Mouse (Mus musculus): Measurements from ENCODE around the gene Ubac2. TPM values are rescaled to one million over a fixed set of nuclear protein-coding genes. Genes with fewer than 3 reads are reported as not detected.
"Not testable (repeated sequence)": the region's sequence is repeated elsewhere in the genome, so short reads cannot be mapped to it uniquely, and the experiment has no call there.

Gene Ubac2
- polyA plus RNA-seq, 1 experiment from 2014 or later, result 58.9 TPM

DNA sequence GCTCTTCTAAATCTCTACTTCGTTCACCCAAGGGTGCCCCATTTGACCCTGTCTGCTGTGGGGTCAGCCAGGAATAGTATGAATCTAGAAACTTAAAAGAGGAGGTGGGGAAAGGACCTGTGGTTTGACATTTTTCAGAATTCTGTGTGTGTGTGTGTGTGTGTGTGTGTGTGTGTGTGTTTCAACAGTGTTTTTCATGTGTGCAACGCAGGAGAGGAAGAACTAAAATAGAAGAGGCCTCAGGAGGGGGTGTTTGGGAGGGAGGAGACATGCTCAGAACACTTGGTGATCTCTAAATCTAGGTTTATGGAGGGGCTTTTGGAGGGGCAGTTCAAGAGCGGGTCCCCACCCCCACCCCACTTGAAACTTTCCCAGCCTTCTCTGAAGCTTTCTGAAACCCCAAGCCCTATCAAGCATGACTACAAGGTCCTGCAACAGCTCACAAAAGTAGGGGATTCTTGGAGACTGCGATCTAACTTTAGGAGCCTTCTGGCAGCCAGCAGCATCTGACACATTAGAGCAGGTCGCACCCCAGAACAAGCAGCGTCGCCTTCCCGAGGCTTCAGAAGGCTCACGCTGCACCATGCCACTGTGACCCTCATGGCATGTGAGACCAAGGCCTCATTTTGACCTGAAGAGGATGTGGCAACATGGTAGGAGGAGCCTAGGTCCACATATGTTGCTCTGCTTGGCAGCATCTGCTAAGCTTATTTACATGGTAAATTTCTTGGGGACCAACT, 174.6 kb downstream of the Ubac2 start:
- Histone ChIP-seq H3K36me3 (no peaks in the 10 kb centered on the region), H3K9ac (replicated peaks) (no peak overlapping the region), H3K27me3 (no peaks in the 10 kb centered on the region), H3K4me2 (replicated peaks) (no peak overlapping the region), H3K4me3 (no peak overlapping the region), H3K4me1 (no peaks in the 10 kb centered on the region), H3K9me3 (no peaks in the 10 kb centered on the region), H3K27ac (replicated peaks) (no peak overlapping the region)
- ATAC-seq (ENCODE audit: low FRiP score, low read depth), result no peak
- 87% methylated on average over 9 of the region's 9 CpGs for WGBS

DNA sequence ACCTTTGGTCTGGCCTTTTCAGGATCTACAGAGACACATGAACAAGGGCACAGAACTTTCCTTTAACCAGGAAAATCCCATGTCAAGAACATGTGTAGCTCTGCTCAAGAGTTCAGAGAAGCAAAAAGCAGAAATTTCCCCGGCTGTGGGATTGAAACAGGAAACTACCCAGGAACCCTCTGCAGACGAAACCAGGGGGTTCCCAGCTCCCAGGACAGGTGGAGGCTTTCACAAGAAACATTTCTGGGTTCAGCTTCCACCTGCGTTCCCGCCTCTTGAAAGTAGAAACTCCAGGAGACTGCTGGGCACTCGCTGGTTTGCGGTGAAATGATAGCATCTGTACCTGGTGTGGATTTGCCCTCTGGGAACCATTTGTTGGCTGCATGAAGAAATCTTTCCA, 178.5 kb downstream of the Ubac2 start:
- WGBS, result 84% methylated on average over 6 of the region's 6 CpGs
- no peak overlapping the region for H3K27ac ChIP-seq (replicated peaks)
- H3K27me3 ChIP-seq, result no peaks in the 10 kb centered on the region

GRCm38 (mm10) chr14:122057941-122058346, 179.5 kb downstream of the Ubac2 start:
- 58% methylated on average over 2 of the region's 2 CpGs for WGBS
- Histone ChIP-seq H3K9ac (replicated peaks) (no peak overlapping the region), H3K27me3 (no peaks in the 10 kb centered on the region), H3K4me3 (no peak overlapping the region), H3K9me3 (no peaks in the 10 kb centered on the region), H3K4me1 (no peaks in the 10 kb centered on the region), H3K4me2 (replicated peaks) (no peak overlapping the region), H3K36me3 (no peaks in the 10 kb centered on the region), H3K27ac (replicated peaks) (no peak overlapping the region)
- ATAC-seq (ENCODE audit: low FRiP score, low read depth), result no peak

More for the DNA sequence above, 178.5 kb downstream of the Ubac2 start:
- no peak overlapping the region for H3K9ac ChIP-seq (replicated peaks)
- H3K4me1 ChIP-seq, result no peaks in the 10 kb centered on the region
- H3K4me3 ChIP-seq, result no peak overlapping the region
- no peaks in the 10 kb centered on the region for H3K9me3 ChIP-seq
- no peaks in the 10 kb centered on the region for H3K36me3 ChIP-seq
- no peak overlapping the region for H3K4me2 ChIP-seq (replicated peaks)
- ATAC-seq (ENCODE audit: low FRiP score, low read depth), result no peak

DNA sequence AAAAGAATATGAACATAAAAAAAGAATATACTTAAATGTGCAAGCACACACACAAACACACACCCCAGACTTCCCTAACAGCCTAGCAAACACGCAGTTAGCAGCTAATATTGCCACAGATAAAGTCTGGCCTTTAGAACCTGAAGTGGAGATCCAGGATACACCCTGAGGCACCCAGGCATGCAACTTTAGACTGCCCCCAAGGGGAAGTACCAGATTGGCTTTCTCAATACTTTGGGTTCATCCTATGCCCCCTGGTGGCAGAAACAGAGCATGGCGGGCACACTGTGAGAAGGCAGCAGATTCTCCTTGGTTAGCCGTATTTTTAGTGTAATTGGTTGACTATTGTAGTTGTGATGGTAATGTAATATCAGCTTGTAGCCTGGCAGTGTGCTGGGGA, 182.2 kb downstream of the Ubac2 start:
- 12% methylated on average over 3 of the region's 3 CpGs for WGBS
- ATAC-seq (ENCODE audit: low FRiP score, low read depth), result 0 out of 2 replicates have a peak, but pooled peaks have one; percentile 11
- Histone ChIP-seq H3K9ac (replicated peaks) (no peak overlapping the region), H3K4me1 (no peaks in the 10 kb centered on the region), H3K4me2 (replicated peaks) (no peak overlapping the region), H3K9me3 (no peaks in the 10 kb centered on the region), H3K27me3 (no peaks in the 10 kb centered on the region), H3K27ac (replicated peaks) (no peak overlapping the region), H3K36me3 (no peaks in the 10 kb centered on the region), H3K4me3 (no peak overlapping the region)

- no peak for ATAC-seq (ENCODE audit: low FRiP score, low read depth)
- no peaks in the 10 kb centered on the region for H3K9me3 ChIP-seq
- no peaks in the 10 kb centered on the region for H3K27me3 ChIP-seq
- H3K36me3 ChIP-seq, result no peaks in the 10 kb centered on the region
- no peak overlapping the region for H3K27ac ChIP-seq (replicated peaks)
- no peak overlapping the region for H3K9ac ChIP-seq (replicated peaks)
- H3K4me2 ChIP-seq (replicated peaks), result no peak overlapping the region
- WGBS, result 91% methylated on average over 6 of the region's 6 CpGs
- H3K4me3 ChIP-seq, result no peak overlapping the region
- H3K4me1 ChIP-seq, result no peaks in the 10 kb centered on the region
Observed at GRCm38 (mm10) chr14:122061376-122061775, 183.0 kb downstream of the Ubac2 start.

GRCm38 (mm10) chr14:122062411-122063090, 184.1 kb downstream of the Ubac2 start:
- Histone ChIP-seq H3K27me3 (no peaks in the 10 kb centered on the region), H3K4me1 (no peaks in the 10 kb centered on the region), H3K27ac (replicated peaks) (no peak overlapping the region), H3K9ac (replicated peaks) (no peak overlapping the region), H3K4me2 (replicated peaks) (no peak overlapping the region), H3K36me3 (no peaks in the 10 kb centered on the region), H3K9me3 (no peaks in the 10 kb centered on the region), H3K4me3 (no peak overlapping the region)
- 74% methylated on average over 10 of the region's 10 CpGs for WGBS
- ATAC-seq (ENCODE audit: low FRiP score, low read depth), result no peak

DNA sequence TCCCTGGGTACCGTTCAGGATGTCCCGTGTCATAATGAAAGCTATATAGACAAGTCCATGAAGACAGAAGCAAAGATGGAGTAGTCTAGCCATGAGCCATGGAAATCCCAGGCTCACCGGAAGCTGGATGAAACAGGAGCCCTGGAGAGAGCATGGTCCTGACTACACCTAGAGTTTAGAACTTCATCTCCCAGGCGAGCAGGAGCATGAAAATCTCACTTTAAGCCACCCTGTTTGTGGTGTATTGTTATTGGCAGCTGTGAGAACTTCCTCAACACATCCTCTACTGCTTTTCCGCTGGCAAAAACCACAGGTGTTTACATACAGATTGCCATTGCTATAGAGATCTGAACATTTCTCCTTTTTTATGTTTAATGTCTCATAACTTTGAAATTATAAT, 185.2 kb downstream of the Ubac2 start:
- no peaks in the 10 kb centered on the region for H3K4me1 ChIP-seq
- H3K27me3 ChIP-seq, result no peaks in the 10 kb centered on the region
- no peak overlapping the region for H3K4me3 ChIP-seq
- 87% methylated on average over 5 of the region's 5 CpGs for WGBS
- no peaks in the 10 kb centered on the region for H3K36me3 ChIP-seq
- no peaks in the 10 kb centered on the region for H3K9me3 ChIP-seq
- no peak overlapping the region for H3K27ac ChIP-seq (replicated peaks)
- H3K4me2 ChIP-seq (replicated peaks), result no peak overlapping the region
- no peak overlapping the region for H3K9ac ChIP-seq (replicated peaks)
- ATAC-seq (ENCODE audit: low FRiP score, low read depth), result no peak

GRCm38 (mm10) chr14:122064519-122064918, 186.1 kb downstream of the Ubac2 start:
- ATAC-seq (ENCODE audit: low FRiP score, low read depth), result no peak
- H3K27ac ChIP-seq (replicated peaks), result no peak overlapping the region
- no peaks in the 10 kb centered on the region for H3K4me1 ChIP-seq
- no peaks in the 10 kb centered on the region for H3K27me3 ChIP-seq
- no peaks in the 10 kb centered on the region for H3K36me3 ChIP-seq
- H3K9ac ChIP-seq (replicated peaks), result no peak overlapping the region
- 8% methylated on average over 2 of the region's 2 CpGs for WGBS
- no peaks in the 10 kb centered on the region for H3K9me3 ChIP-seq
- H3K4me2 ChIP-seq (replicated peaks), result no peak overlapping the region
- H3K4me3 ChIP-seq, result no peak overlapping the region

DNA sequence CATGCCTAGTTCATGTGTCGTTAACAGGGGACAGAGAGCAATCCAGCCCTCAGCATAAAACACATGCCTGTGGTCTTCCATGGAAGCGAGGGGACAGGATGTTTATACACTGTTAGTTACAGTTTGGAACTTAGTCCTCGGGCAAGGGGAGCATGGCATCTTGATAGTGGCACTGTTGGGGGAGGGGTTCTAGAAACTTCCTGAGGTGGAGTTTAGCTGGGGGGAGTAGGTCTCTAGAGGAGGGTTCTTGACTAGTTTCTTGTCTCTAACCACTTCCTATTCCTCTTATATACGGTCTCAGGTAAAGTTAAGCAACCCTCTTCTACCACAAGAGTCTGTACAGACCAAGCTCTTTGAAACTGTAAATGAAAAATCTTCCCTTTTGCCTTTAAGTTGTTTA, 187.8 kb downstream of the Ubac2 start:
- Histone ChIP-seq H3K9me3 (no peaks in the 10 kb centered on the region), H3K4me2 (replicated peaks) (no peak overlapping the region), H3K27me3 (no peaks in the 10 kb centered on the region), H3K36me3 (no peaks in the 10 kb centered on the region), H3K9ac (replicated peaks) (no peak overlapping the region), H3K4me1 (no peaks in the 10 kb centered on the region), H3K27ac (replicated peaks) (no peak overlapping the region), H3K4me3 (no peak overlapping the region)
- ATAC-seq (ENCODE audit: low FRiP score, low read depth), result no peak
- 89% methylated on average over 4 of the region's 4 CpGs for WGBS

- not testable (repeated sequence) for H3K4me3 ChIP-seq; H3K36me3 ChIP-seq; H3K9me3 ChIP-seq; H3K27me3 ChIP-seq; H3K4me2 ChIP-seq (replicated peaks); ATAC-seq (ENCODE audit: low FRiP score, low read depth); H3K9ac ChIP-seq (replicated peaks); H3K4me1 ChIP-seq; H3K27ac ChIP-seq (replicated peaks)
- WGBS, result 47% methylated on average over 3 of the region's 3 CpGs
Observed at GRCm38 (mm10) chr14:122068036-122068435, 189.6 kb downstream of the Ubac2 start.

DNA sequence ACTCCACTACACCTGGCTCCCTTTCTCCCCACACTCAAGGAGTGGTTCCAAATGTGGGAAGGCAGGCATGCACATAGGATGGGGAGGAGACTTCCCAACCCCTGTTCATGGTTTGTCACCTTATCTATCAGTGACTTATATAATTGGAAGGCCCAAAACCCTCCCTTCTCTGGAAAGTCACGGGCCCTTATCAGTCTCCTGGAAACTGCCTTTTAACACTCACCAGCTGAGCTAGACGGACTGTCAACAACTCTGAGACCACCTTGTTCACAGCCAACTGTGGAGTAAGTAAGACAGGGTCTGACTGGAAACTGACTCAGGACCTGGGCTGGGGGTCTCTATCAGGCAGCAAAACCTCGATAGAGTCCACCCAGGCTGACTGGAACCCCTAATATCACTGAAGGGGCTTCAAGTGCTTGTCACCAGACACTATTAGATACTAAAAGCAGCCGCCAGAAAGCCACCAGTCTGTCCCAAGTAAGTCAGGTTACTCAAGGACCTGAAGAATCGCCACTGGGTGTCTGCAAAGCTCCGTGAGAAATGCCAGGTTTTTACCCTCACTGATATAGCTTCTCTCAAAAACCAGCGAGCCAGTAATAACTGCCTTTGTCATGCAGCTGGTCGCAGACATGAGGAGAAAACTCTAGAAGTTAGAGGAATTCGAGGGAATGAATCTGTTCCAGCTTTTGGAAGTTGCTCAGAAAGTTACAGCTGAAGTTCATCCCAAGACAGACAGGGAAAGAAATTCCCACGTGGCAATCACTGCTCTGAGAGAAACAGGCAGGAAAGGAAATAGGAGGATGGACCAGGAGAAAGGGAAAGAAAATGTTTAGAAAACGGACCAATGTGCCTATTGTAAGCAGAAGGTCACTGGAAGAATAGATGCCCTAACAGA, 190.6 kb downstream of the Ubac2 start:
- Histone ChIP-seq H3K27ac (replicated peaks) (no peak overlapping the region), H3K9ac (replicated peaks) (no peak overlapping the region), H3K27me3 (no peaks in the 10 kb centered on the region), H3K4me1 (no peaks in the 10 kb centered on the region), H3K4me3 (no peak overlapping the region), H3K36me3 (no peaks in the 10 kb centered on the region), H3K4me2 (replicated peaks) (no peak overlapping the region), H3K9me3 (no peaks in the 10 kb centered on the region)
- ATAC-seq (ENCODE audit: low FRiP score, low read depth), result no peak
- WGBS, result 70% methylated on average over 11 of the region's 11 CpGs

DNA sequence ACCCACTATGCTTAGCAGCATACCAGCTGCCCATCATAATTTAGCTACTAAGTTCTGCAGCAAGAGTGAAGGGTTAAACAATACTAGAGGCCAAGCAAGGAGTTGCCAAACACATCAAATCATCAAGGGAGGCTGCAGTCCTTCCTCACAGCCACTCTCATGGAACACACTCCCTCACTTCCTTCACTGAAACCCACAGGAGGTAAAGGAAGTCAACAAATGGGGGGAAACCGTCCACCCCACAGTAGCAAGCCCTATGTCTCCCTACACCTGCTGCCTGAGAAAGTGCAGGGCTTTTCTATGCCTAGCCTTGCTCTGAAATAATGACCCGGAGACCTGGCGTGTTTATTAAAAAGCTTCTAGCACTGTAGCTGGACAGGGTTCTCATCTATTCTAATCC, 191.5 kb downstream of the Ubac2 start:
- WGBS, result 83% methylated on average over 3 of the region's 3 CpGs
- H3K9ac ChIP-seq (replicated peaks), result no peak overlapping the region
- no peak overlapping the region for H3K27ac ChIP-seq (replicated peaks)
- no peaks in the 10 kb centered on the region for H3K4me1 ChIP-seq
- no peak for ATAC-seq (ENCODE audit: low FRiP score, low read depth)
- no peaks in the 10 kb centered on the region for H3K36me3 ChIP-seq
- no peaks in the 10 kb centered on the region for H3K9me3 ChIP-seq
- no peak overlapping the region for H3K4me3 ChIP-seq
- no peak overlapping the region for H3K4me2 ChIP-seq (replicated peaks)
- no peaks in the 10 kb centered on the region for H3K27me3 ChIP-seq

Measured in midbrain, embryonic 12.5 days (tissue).